In genomic region chrX:167788737-167789136, GRCm38 (mm10) we compare ENCODE assay signal across 24 mouse cellular contexts.
"Had no signal": no experiment of that assay in that cellular context is flagged by ENCODE, and none has a peak within 500 bp of the region (broad histone marks: within the 10 kb centered on the region; RNA-seq: fewer than 3 reads in every experiment).

No protein-coding gene starts in this region.

- H3K4me3 ChIP-seq: heart, adult 2 months; heart, embryonic 13.5 days; heart, embryonic 15.5 days; hindbrain, embryonic 13.5 days; hindbrain, embryonic 15.5 days; kidney, embryonic 15.5 days; limb, embryonic 13.5 days; limb, embryonic 15.5 days had no signal

- H3K36me3 ChIP-seq: heart, embryonic 13.5 days; heart, embryonic 15.5 days; hindbrain, embryonic 13.5 days; hindbrain, embryonic 15.5 days; kidney, embryonic 15.5 days; limb, embryonic 13.5 days; limb, embryonic 15.5 days had no signal

- H3K27me3 ChIP-seq: heart, embryonic 15.5 days had no signal

- H3K4me2 ChIP-seq: heart, embryonic 11.5 days; heart, embryonic 13.5 days; heart, embryonic 15.5 days; hindbrain, embryonic 13.5 days; hindbrain, embryonic 15.5 days; kidney, embryonic 15.5 days; limb, embryonic 13.5 days; limb, embryonic 15.5 days had no signal

- ATAC-seq: hindbrain, postnatal 0 days; intestine, embryonic 16.5 days had no signal

- DNase-seq: gastrocnemius, postnatal 14 days; gastrocnemius, postnatal 36 days; heart, adult 11 months; heart, adult 2 months; heart, postnatal 14 days; heart, postnatal 36 days; kidney, adult 11 months; kidney, adult 2 months; kidney, adult 9 months; kidney, postnatal 14 days; kidney, postnatal 36 days; layer of hippocampus, adult 9-11 months; layer of hippocampus, postnatal 36 days; left cerebral cortex, postnatal 4 days had no signal
